Mouse (Mus musculus) CH12F3 (cell line): Measurements from ENCODE around the gene Ces2f.
"Not testable (repeated sequence)": the region's sequence is repeated elsewhere in the genome, so short reads cannot be mapped to it uniquely, and the experiment has no call there.

Experiments
- in situ Hi-C: fragments of 300-500 bp; cut with MboI; formaldehyde crosslinking; loops from 2 replicates; pipeline ENCODE4 v1.14.3; 2020; ENCODE audit warnings: low sequenced_read_pairs

Ces2f gene

GRCm38 (mm10) chr8:104947056-104947455 is at the start of gene Ces2f:
Gene Ces2f (plus strand): TSS chr8:104947356.
- in situ Hi-C loops = no loop called here

GRCm38 (mm10) chr8:104901746-104902145 is 45.4 kb upstream of the Ces2f start:
- in situ Hi-C loops = no loop called here

GRCm38 (mm10) chr8:104907111-104907510 is 40.0 kb upstream of the Ces2f start:
- in situ Hi-C loops = no loop called here

GRCm38 (mm10) chr8:104909021-104909420 is 38.1 kb upstream of the Ces2f start:
- in situ Hi-C loops = not testable (repeated sequence)

- in situ Hi-C loops = not testable (repeated sequence)
Observed at GRCm38 (mm10) chr8:104909651-104910050, 37.5 kb upstream of the Ces2f start.

GRCm38 (mm10) chr8:104925972-104926596 is 21.1 kb upstream of the Ces2f start, which contains the start of gene Ces2e:
Gene Ces2e (plus strand): TSS chr8:104926260.
- in situ Hi-C loops = no loop called here

GRCm38 (mm10) chr8:104927301-104927700 is 19.9 kb upstream of the Ces2f start:
- in situ Hi-C loops = no loop called here

- in situ Hi-C loops = no loop called here
Observed at GRCm38 (mm10) chr8:104944665-104945064, 2.5 kb upstream of the Ces2f start.

- in situ Hi-C loops = no loop called here
Observed at GRCm38 (mm10) chr8:104949031-104949430, 1.9 kb downstream of the Ces2f start.

GRCm38 (mm10) chr8:104961537-104961961 is 14.4 kb downstream of the Ces2f start, which contains the start of gene Ces2g:
Gene Ces2g (plus strand): TSS chr8:104961718.
- in situ Hi-C loops = no loop called here

GRCm38 (mm10) chr8:104962229-104962901 is 15.2 kb downstream of the Ces2f start:
- in situ Hi-C loops = no loop called here

- in situ Hi-C loops = no loop called here
Observed at GRCm38 (mm10) chr8:104963375-104963894, 16.3 kb downstream of the Ces2f start.

GRCm38 (mm10) chr8:104984126-104984525 is 37.0 kb downstream of the Ces2f start:
- in situ Hi-C loops = no loop called here

- in situ Hi-C loops = no loop called here
Observed at GRCm38 (mm10) chr8:104984942-104985341, 37.8 kb downstream of the Ces2f start.

- in situ Hi-C loops = no loop called here
Observed at GRCm38 (mm10) chr8:104998191-104998590, 51.0 kb downstream of the Ces2f start.

- in situ Hi-C loops = no loop called here
Observed at GRCm38 (mm10) chr8:104999183-104999582, 52.0 kb downstream of the Ces2f start.

- in situ Hi-C loops = no loop called here
Observed at GRCm38 (mm10) chr8:105000586-105000985, 53.4 kb downstream of the Ces2f start, which contains the start of gene Ces2h. Gene Ces2h (plus strand): TSS chr8:105000853.
